Mouse (Mus musculus) heart, embryonic 14.5 days (tissue): ENCODE results near the gene Ptcra. TPM values are rescaled to one million over a fixed set of nuclear protein-coding genes. Genes with fewer than 3 reads are reported as not detected.
A peak's percentile ranks its signal among the peaks of the same experiment; 100 is the strongest.
"Not testable (repeated sequence)": the region's sequence is repeated elsewhere in the genome, so short reads cannot be mapped to it uniquely, and the experiment has no call there.

Experiments used
- ATAC-seq: fragments of 200-750 bp; cut with Nextera tagmentation; 2 replicates; pipeline ENCODE4 v1.8.0; 2017; ENCODE audit warnings: low read depth, moderate TSS enrichment; ENCODE audit not compliant: insufficient number of reproducible peaks, insufficient read depth, low FRiP score
- H3K27ac ChIP-seq, 2 experiments: fragments of 200-500 bp in 1 of 2; fragments of 300-500 bp in 1 of 2; sonication (generic) in 1 of 2; replicated peaks in 1 of 2; 2 replicates each; pipeline ENCODE4 v1.5.1; 2012 to 2014; ENCODE audit warnings: low read depth in 2 of 2, low read length in 2 of 2, control low read depth in 1 of 2, mild to moderate bottlenecking in 1 of 2, mixed read lengths in 1 of 2; ENCODE audit not compliant: control insufficient read depth in 1 of 2, insufficient read depth in 1 of 2
- H3K27me3 ChIP-seq: fragments of 300-500 bp; sonication (generic); 2 replicates; pipeline ENCODE4 v1.6.1; 2014; ENCODE audit warnings: mild to moderate bottlenecking, low read length, control low read depth; ENCODE audit not compliant: control insufficient read depth, insufficient read depth
- H3K36me3 ChIP-seq: fragments of 300-500 bp; sonication (generic); 2 replicates; pipeline ENCODE4 v1.6.1; 2014; ENCODE audit warnings: mild to moderate bottlenecking, control low read depth, low read length, mixed read lengths; ENCODE audit not compliant: control insufficient read depth, insufficient read depth
- H3K4me1 ChIP-seq, 2 experiments: fragments of 200-500 bp in 1 of 2; fragments of 300-500 bp in 1 of 2; sonication (generic) in 1 of 2; 2 replicates each; pipeline ENCODE4 v1.6.1; 2012 to 2014; ENCODE audit warnings: low read length in 2 of 2, control low read depth in 1 of 2, mixed read lengths in 1 of 2; ENCODE audit not compliant: control insufficient read depth in 2 of 2, insufficient read depth in 2 of 2
- H3K4me2 ChIP-seq: fragments of 300-500 bp; sonication (generic); 2 replicates; pipeline ENCODE4 v1.6.1; 2014; ENCODE audit warnings: mild to moderate bottlenecking, low read length
- H3K4me3 ChIP-seq, 2 experiments: fragments of 200-500 bp in 1 of 2; fragments of 300-500 bp in 1 of 2; sonication (generic) in 1 of 2; 2 replicates each; pipeline ENCODE4 v1.5.1; 2012 to 2014; ENCODE audit warnings: low read length in 2 of 2, mild to moderate bottlenecking in 2 of 2, control low read depth in 1 of 2, low read depth in 1 of 2, moderate library complexity in 1 of 2; ENCODE audit not compliant: control insufficient read depth in 1 of 2, insufficient read depth in 1 of 2
- H3K9ac ChIP-seq: fragments of 300-500 bp; sonication (generic); 2 replicates; pipeline ENCODE4 v1.6.1; 2014; ENCODE audit warnings: mild to moderate bottlenecking, low read length
- H3K9me3 ChIP-seq: fragments of 300-500 bp; sonication (generic); 2 replicates; pipeline ENCODE4 v1.6.1; 2016; ENCODE audit warnings: low read length, control low read depth; ENCODE audit not compliant: control insufficient read depth
- WGBS: fragments of 180-500 bp; shearing (Covaris S2); extraction: QIAGEN DNeasy Blood & Tissue Kit; methylation state at CpG from one replicate; pipeline ENCODE4 v1.1.7; 2014; 5-methylcytosine and 5-hydroxymethylcytosine counted together
- polyA plus RNA-seq: library from polyadenylated mRNA; unstranded; fragments of >200 nt; fragmentation: Nextera tagmentation; extraction: Ambion mirVana; gene quantifications from 2 replicates; pipeline ENCODE4 v1.2.1, GENCODE M21; 2014

Ptcra gene
- polyA plus RNA-seq, 1 experiment from 2014 or later, result 0.15 TPM

DNA sequence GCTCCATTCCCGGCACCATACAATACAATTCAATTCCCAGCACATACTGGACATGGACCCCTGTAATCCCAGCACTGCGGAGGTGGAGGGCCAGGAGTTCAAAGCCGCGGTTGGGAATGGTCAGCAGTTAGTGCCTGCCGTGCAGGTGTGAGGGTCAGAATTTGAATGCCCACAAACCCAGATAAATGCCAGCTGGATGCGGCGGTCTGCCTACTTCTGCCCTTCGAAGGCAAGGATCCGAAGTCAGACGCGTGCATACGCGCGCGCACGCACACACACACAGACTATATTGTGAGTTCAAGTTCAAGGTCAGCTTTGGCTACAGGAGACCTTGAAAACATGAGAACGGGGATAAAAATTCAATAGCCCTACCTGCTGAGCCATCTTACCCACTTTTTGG lies 8.1 kb upstream of the Ptcra start:
- Histone ChIP-seq H3K4me2 (peak overlapping the region; percentile 68), H3K36me3 (peaks cover 25% of the 10 kb centered on the region), H3K4me3 (peak overlapping the region in 1 of 2 experiments; percentile 81; a peak in 2 of 4 replicates), H3K9ac (peak overlapping the region; percentile 88), H3K27ac (no peak overlapping the region), H3K9me3 (no peaks in the 10 kb centered on the region), H3K27me3 (no peaks in the 10 kb centered on the region), H3K4me1 (peaks cover 3 to 14% of the 10 kb centered on the region in 2 experiments)
- ATAC-seq, result no peak
- 64% methylated on average over 17 of the region's 17 CpGs for WGBS

DNA sequence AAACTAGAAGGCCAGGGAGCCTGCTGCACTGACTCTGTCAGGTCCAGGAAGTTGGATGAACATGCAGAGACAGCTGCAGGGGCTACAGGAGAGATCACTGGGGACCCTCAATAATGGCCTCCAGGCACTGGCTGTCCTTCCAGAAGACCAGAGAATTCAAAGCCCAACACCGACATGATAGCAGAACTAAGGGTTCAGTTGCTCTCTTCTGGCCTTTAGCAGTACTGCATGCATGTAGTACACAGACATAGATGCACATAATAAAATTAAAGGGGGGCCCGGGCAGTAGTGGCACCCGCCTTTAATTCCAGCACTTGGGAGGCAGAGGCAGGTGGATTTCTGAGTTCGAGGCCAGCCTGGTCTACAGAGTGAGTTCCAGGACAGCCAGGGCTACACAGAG lies 7.5 kb upstream of the Ptcra start:
- 84% methylated on average over 4 of the region's 4 CpGs for WGBS
- Histone ChIP-seq H3K36me3 (peaks cover 19% of the 10 kb centered on the region), H3K9ac (no peak overlapping the region), H3K27me3 (no peaks in the 10 kb centered on the region), H3K4me2 (no peak overlapping the region), H3K4me1 (peaks cover 3 to 14% of the 10 kb centered on the region in 2 experiments), H3K27ac (no peak overlapping the region), H3K4me3 (no peak overlapping the region), H3K9me3 (no peaks in the 10 kb centered on the region)
- no peak for ATAC-seq

DNA sequence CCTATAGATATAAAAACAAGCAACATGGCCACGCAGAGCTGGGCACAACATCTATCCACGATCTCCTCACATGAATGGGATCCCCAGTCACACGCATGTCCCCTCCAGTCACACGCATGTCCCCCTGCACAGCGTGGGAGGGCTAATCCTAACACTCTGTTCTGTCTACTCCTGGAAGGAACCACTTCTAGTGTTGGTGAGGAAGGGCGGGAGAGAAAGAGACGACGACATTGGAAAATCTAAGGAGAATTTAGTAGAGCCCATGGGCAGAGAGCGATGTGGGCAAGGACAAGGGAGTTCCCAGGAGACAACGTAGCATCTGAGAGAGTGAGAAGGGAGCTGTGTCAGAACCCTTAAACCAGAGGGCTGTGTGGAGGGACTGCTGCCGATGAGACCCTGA lies 7.0 kb upstream of the Ptcra start:
- no peaks in the 10 kb centered on the region for H3K9me3 ChIP-seq
- ATAC-seq, result no peak
- no peak overlapping the region for H3K9ac ChIP-seq
- peaks cover 3 to 14% of the 10 kb centered on the region in 2 experiments for H3K4me1 ChIP-seq
- no peak overlapping the region for H3K4me2 ChIP-seq
- no peak overlapping the region for H3K27ac ChIP-seq
- peaks cover 14% of the 10 kb centered on the region for H3K36me3 ChIP-seq
- H3K27me3 ChIP-seq, result no peaks in the 10 kb centered on the region
- H3K4me3 ChIP-seq, result no peak overlapping the region
- 84% methylated on average over 11 of the region's 11 CpGs for WGBS

DNA sequence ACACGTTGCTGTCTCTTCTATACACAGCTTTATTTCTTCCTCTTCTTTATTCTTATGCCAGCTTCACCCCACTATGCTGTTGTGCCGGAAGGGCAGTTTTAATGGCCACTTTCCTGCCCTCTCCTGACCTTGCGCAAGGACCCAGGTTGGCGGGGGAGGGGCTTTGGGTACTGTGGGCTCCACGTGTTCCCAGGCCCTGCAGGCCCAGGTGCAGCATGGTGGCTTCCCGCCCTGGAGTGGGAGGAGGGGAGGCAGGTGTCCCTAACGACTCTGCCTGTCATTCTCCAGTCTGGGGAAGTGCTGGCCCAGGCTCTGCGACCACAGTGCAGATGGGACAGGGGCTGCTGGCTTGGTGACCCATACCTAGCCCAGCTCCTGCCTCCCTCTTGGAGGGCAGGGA lies 4.4 kb upstream of the Ptcra start:
- Histone ChIP-seq H3K4me3 (no peak overlapping the region), H3K4me2 (no peak overlapping the region), H3K4me1 (peaks cover 3 to 6% of the 10 kb centered on the region in 2 experiments; a peak in 2 of 4 replicates), H3K9ac (no peak overlapping the region), H3K36me3 (no peaks in the 10 kb centered on the region), H3K27me3 (no peaks in the 10 kb centered on the region), H3K27ac (no peak overlapping the region), H3K9me3 (no peaks in the 10 kb centered on the region)
- WGBS, result 55% methylated on average over 8 of the region's 8 CpGs
- ATAC-seq, result no peak

DNA sequence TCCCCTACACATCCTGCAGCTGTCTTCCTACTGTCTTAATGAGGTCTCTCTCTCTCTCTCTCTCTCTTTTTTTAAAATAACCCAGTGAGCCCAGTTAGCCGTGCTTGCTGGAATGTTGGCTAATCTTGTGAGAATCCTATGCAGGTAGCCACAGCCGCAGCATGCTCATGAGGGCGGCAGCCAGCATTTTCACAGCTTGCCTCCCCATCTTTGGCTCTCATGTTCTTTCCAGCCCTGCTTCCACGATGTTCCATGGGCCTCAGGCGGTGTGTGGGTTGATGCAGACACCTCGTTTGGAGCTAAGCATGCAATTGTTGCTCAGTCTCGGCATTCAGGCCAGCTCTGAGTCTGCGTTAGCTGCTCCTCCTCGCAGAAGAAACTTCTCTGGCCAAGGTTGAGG lies 1.4 kb upstream of the Ptcra start:
- H3K9me3 ChIP-seq, H3K9ac ChIP-seq, H3K27ac ChIP-seq, H3K27me3 ChIP-seq, ATAC-seq, H3K4me1 ChIP-seq, H3K36me3 ChIP-seq, H3K4me2 ChIP-seq, H3K4me3 ChIP-seq: not testable (repeated sequence)
- WGBS, result 63% methylated on average over 9 of the region's 9 CpGs

DNA sequence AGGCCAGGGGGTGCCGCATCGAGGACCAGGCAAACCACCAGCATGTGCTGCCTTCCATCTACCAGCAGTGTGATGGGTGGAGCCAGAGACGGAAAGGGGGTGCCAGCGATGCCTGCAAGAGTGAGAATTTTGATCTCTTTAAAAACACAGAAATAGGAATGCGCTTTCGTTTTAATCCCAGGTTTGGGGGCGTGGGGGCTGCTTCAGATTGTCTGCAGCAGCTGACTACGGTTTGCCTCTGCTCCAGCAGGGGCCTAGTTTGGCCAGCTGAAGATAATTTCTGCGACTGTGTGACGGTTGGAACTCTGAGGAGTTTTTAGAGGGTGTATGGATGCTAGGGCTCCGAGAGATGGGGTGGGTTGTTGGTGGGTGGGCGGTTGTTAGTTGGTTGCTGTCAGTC lies 4.8 kb downstream of the Ptcra start:
- Histone ChIP-seq H3K36me3 (no peaks in the 10 kb centered on the region), H3K9ac (no peak overlapping the region), H3K4me3 (no peak overlapping the region), H3K27ac (no peak overlapping the region), H3K4me1 (no peaks in the 10 kb centered on the region), H3K27me3 (no peaks in the 10 kb centered on the region), H3K4me2 (no peak overlapping the region), H3K9me3 (no peaks in the 10 kb centered on the region)
- WGBS, result 75% methylated on average over 12 of the region's 12 CpGs
- ATAC-seq, result no peak

DNA sequence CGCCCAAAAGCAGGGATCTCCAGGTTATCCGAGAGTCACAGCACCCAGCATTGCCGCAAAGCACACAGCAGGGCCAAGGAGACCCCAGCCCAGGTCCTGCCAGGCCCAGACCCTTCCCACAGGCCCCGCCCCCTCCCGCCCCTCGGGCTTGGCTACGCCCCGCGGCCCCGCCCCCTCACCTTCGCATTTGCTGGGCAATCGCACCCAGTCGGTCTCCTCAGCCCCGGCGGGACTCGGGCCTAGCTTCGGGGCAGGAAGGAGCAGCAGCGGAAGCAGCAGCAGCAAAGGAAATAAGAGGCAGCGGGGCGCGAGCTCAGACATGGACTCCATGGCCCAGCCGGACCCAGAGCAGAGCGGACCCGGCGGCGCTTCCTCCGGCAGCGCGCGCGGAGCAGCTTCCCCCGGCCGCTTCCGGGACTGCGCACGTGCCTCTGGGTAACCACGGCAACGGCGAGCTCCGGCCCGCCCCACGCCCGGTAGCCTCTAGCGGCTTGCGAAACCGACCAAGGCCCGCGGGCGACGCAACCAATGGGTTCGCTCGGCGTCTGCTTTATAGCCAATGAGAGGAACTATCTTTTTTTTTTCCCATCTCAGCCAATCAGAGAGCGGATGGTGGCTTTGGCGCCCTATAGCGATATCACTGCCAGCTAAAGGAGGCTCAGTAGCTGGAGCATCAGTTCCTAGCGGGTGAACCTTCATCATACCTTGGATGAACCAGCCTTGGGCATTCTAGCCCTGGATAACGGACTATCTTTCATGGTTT lies 11.5 kb downstream of the Ptcra start, which contains the start of gene Cnpy3:
Cnpy3 (minus strand) TSS at position 421 of the 763 bp plus-strand sequence.
- under 1% methylated on average over 55 of the region's 58 CpGs for WGBS

More for the DNA sequence above, 11.5 kb downstream of the Ptcra start, which contains the start of gene Cnpy3:
- ATAC-seq, result peak; percentile 98
- Histone ChIP-seq H3K4me1 (peaks cover 5 to 8% of the 10 kb centered on the region in 2 experiments), H3K9me3 (no peaks in the 10 kb centered on the region), H3K27me3 (no peaks in the 10 kb centered on the region), H3K27ac (peak within 1 kb of the TSS; percentile 84 to 86), H3K4me3 (peak within 1 kb of the TSS; percentile 70 to 89), H3K9ac (peak within 1 kb of the TSS; percentile 80), H3K4me2 (peak within 1 kb of the TSS; percentile 83), H3K36me3 (peaks cover 5% of the 10 kb centered on the region)
